Mouse (Mus musculus): ENCODE results near the gene Dnah5.

GRCm38 (mm10) chr15:28444494-28444893 lies 240.9 kb downstream of the Dnah5 start:
- no peak for TF ChIP-seq CHD2 (IDR thresholded peaks at IDR 0.05; ENCODE audit: low read depth, low read length)
- no peak for TF ChIP-seq HCFC1 (IDR thresholded peaks at IDR 0.05; ENCODE audit: borderline replicate concordance, insufficient read depth, low read length)
